Mouse (Mus musculus) adrenal gland, adult 18-20 months (tissue): ENCODE results near the gene Zic5. TPM values are rescaled to one million over a fixed set of nuclear protein-coding genes. Genes with fewer than 3 reads are reported as not detected.

Source experiments
- DNase-seq, 2 experiments: peaks; one replicate each; pipeline ENCODE4 v3.0.0; 2021 to 2022; ENCODE audit warnings: low spot score in 2 of 2
- long read RNA-seq, 2 experiments: library from polyadenylated mRNA; stranded (forward); transcript quantifications; one replicate each; pipeline ENCODE4 v2.0.0; 2021
- total RNA-seq, 2 experiments: library from RNA; stranded (reverse); gene quantifications; 1 replicate in 1 of 2; 2 replicates in 1 of 2; pipeline ENCODE4 v1.2.3; 2021

Gene Zic5
- not detected for total RNA-seq
- long read RNA-seq, experiment 1: 0 reads
- long read RNA-seq, experiment 2: 0 reads

- DNase-seq: no peak
Observed at GRCm38 (mm10) chr14:122464763-122465741, at the start of gene Zic5. Gene Zic5, minus strand, starts transcription at chr14:122465677.

GRCm38 (mm10) chr14:122513511-122514036 lies 48.1 kb upstream of the Zic5 start:
- no peak for DNase-seq

- DNase-seq: no peak
Observed at GRCm38 (mm10) chr14:122511519-122511918, 46.0 kb upstream of the Zic5 start.

- DNase-seq: no peak
Observed at GRCm38 (mm10) chr14:122509058-122509457, 43.6 kb upstream of the Zic5 start.

GRCm38 (mm10) chr14:122492015-122492414 lies 26.5 kb upstream of the Zic5 start:
- DNase-seq: no peak

GRCm38 (mm10) chr14:122491521-122491920 lies 26.0 kb upstream of the Zic5 start:
- DNase-seq: no peak

- no peak for DNase-seq
Observed at GRCm38 (mm10) chr14:122490441-122491328, 25.2 kb upstream of the Zic5 start, which contains the start of gene Gm10837. Gene Gm10837, plus strand, starts transcription at chr14:122490586.

- DNase-seq: no peak
Observed at GRCm38 (mm10) chr14:122489686-122490414, 24.4 kb upstream of the Zic5 start.

- no peak for DNase-seq
Observed at GRCm38 (mm10) chr14:122489041-122489440, 23.6 kb upstream of the Zic5 start.

- DNase-seq: no peak
Observed at GRCm38 (mm10) chr14:122487366-122487765, 21.9 kb upstream of the Zic5 start.

GRCm38 (mm10) chr14:122486611-122487010 lies 21.1 kb upstream of the Zic5 start:
- no peak for DNase-seq

GRCm38 (mm10) chr14:122485635-122486181 lies 20.2 kb upstream of the Zic5 start:
- no peak for DNase-seq

- no peak for DNase-seq
Observed at GRCm38 (mm10) chr14:122484844-122485551, 19.5 kb upstream of the Zic5 start.

GRCm38 (mm10) chr14:122484458-122484843 lies 19.0 kb upstream of the Zic5 start:
- DNase-seq: no peak

- DNase-seq: no peak
Observed at GRCm38 (mm10) chr14:122483556-122484421, 18.3 kb upstream of the Zic5 start.

- no peak for DNase-seq
Observed at GRCm38 (mm10) chr14:122483024-122483385, 17.5 kb upstream of the Zic5 start.

- DNase-seq: no peak
Observed at GRCm38 (mm10) chr14:122482081-122483023, 16.9 kb upstream of the Zic5 start.

GRCm38 (mm10) chr14:122481181-122481580 lies 15.7 kb upstream of the Zic5 start:
- no peak for DNase-seq
